Mouse (Mus musculus): Measurements from ENCODE around the gene Vwa5b1. TPM values are rescaled to one million over a fixed set of nuclear protein-coding genes. Genes with fewer than 3 reads are reported as not detected.

Gene Vwa5b1
- polyA plus RNA-seq, 1 experiment from 2014 or later, result 0.15 TPM

Other genes with a start within 250 kb of the Vwa5b1 start
- gene Fam43b, start 239.4 kb downstream of the Vwa5b1 start, polyA plus RNA-seq (2014; fragmentation: Nextera tagmentation; extraction: Ambion mirVana), result 0.14 TPM in 1 of 2 replicates, not detected in the other
- gene Mul1, start 201.2 kb downstream of the Vwa5b1 start, polyA plus RNA-seq (2014; fragmentation: Nextera tagmentation; extraction: Ambion mirVana), result 17.9 and 18.5 TPM in 2 replicates
- 6.0 and 6.1 TPM in 2 replicates for gene Camk2n1, start 181.6 kb downstream of the Vwa5b1 start, polyA plus RNA-seq (2014; fragmentation: Nextera tagmentation; extraction: Ambion mirVana)
- gene Pla2g2c, start 88.9 kb upstream of the Vwa5b1 start, polyA plus RNA-seq (2014; fragmentation: Nextera tagmentation; extraction: Ambion mirVana), result 0.81 and 0.96 TPM in 2 replicates
- gene Ubxn10, start 101.3 kb upstream of the Vwa5b1 start, polyA plus RNA-seq (2014; fragmentation: Nextera tagmentation; extraction: Ambion mirVana), result 1.5 TPM in 2 replicates
- gene Pla2g2f, start 121.7 kb upstream of the Vwa5b1 start, polyA plus RNA-seq (2014; fragmentation: Nextera tagmentation; extraction: Ambion mirVana), result 0.08 and 0.12 TPM in 2 replicates
- gene Pla2g2d, start 139.9 kb upstream of the Vwa5b1 start, polyA plus RNA-seq (2014; fragmentation: Nextera tagmentation; extraction: Ambion mirVana), result 0.26 and 0.41 TPM in 2 replicates
- 0.22 TPM in 1 of 2 replicates, not detected in the other for gene Pla2g5, start 227.6 kb upstream of the Vwa5b1 start, polyA plus RNA-seq (2014; fragmentation: Nextera tagmentation; extraction: Ambion mirVana)
- gene Gm13030, start 238.1 kb upstream of the Vwa5b1 start, polyA plus RNA-seq (2014; fragmentation: Nextera tagmentation; extraction: Ambion mirVana), result not detected in 2 replicates
- gene Pla2g2e, start 242.1 kb upstream of the Vwa5b1 start, polyA plus RNA-seq (2014; fragmentation: Nextera tagmentation; extraction: Ambion mirVana), result not detected in 2 replicates

All from midbrain, embryonic 11.5 days (tissue).